Mouse (Mus musculus) intestine, embryonic 16.5 days (tissue): ENCODE data around the gene Zbtb24. TPM values are rescaled to one million over a fixed set of nuclear protein-coding genes. Genes with fewer than 3 reads are reported as not detected.

Experiments
- ATAC-seq: fragments of 200-750 bp; cut with Nextera tagmentation; 2 replicates; pipeline ENCODE4 v1.8.0; 2017; ENCODE audit warnings: moderate TSS enrichment, moderate library complexity
- H3K27ac ChIP-seq: fragments of 300-500 bp; sonication (generic); 2 replicates; pipeline ENCODE4 v1.5.1; 2014; ENCODE audit warnings: mild to moderate bottlenecking, low read length
- H3K27me3 ChIP-seq: fragments of 300-500 bp; sonication (generic); replicated peaks from 2 replicates; pipeline ENCODE4 v1.6.1; 2014; ENCODE audit warnings: low read length, control low read depth, mixed read lengths; ENCODE audit not compliant: control insufficient read depth, insufficient read depth
- H3K36me3 ChIP-seq: fragments of 300-500 bp; sonication (generic); 2 replicates; pipeline ENCODE4 v1.6.1; 2014; ENCODE audit warnings: low read length, control low read depth; ENCODE audit not compliant: control insufficient read depth, insufficient read depth
- H3K4me1 ChIP-seq: fragments of 300-500 bp; sonication (generic); 2 replicates; pipeline ENCODE4 v1.6.1; 2014; ENCODE audit warnings: low read length, control low read depth, mixed read lengths; ENCODE audit not compliant: control insufficient read depth, insufficient read depth
- H3K4me2 ChIP-seq: fragments of 300-500 bp; sonication (generic); 2 replicates; pipeline ENCODE4 v1.6.1; 2014; ENCODE audit warnings: low read depth, low read length, control low read depth
- H3K4me3 ChIP-seq: fragments of 300-500 bp; sonication (generic); 2 replicates; pipeline ENCODE4 v1.5.1; 2014; ENCODE audit warnings: mild to moderate bottlenecking, low read length
- H3K9ac ChIP-seq: fragments of 300-500 bp; sonication (generic); 2 replicates; pipeline ENCODE4 v1.6.1; 2014; ENCODE audit warnings: low read depth, low read length
- H3K9me3 ChIP-seq: fragments of 300-500 bp; sonication (generic); 2 replicates; pipeline ENCODE4 v1.6.1; 2016; ENCODE audit warnings: low read length, control low read depth; ENCODE audit not compliant: control insufficient read depth
- WGBS: fragments of 180-500 bp; shearing (Covaris S2); extraction: QIAGEN DNeasy Blood & Tissue Kit; methylation state at CpG from one replicate; pipeline ENCODE4 v1.1.7; 2014; 5-methylcytosine and 5-hydroxymethylcytosine counted together
- polyA plus RNA-seq: library from polyadenylated mRNA; unstranded; fragments of >200 nt; fragmentation: Nextera tagmentation; extraction: Ambion mirVana; gene quantifications from 2 replicates; pipeline ENCODE4 v1.2.1, GENCODE M21; 2015

The Zbtb24 gene
- polyA plus RNA-seq, 1 experiment from 2014 or later: 15.4 TPM

- no peak for ATAC-seq
- 64% methylated on average over 1 of the region's 1 CpGs for WGBS
- peak overlapping the region; percentile 71 for H3K27ac ChIP-seq
- no peak overlapping the region for H3K4me3 ChIP-seq
- H3K4me2 ChIP-seq: no peak overlapping the region
- H3K27me3 ChIP-seq: no peaks in the 10 kb centered on the region
- peak overlapping the region; percentile 27; the same call in 1 of the 2 replicates for H3K9ac ChIP-seq
- no peaks in the 10 kb centered on the region for H3K9me3 ChIP-seq
- H3K4me1 ChIP-seq: peaks cover 38% of the 10 kb centered on the region
- H3K36me3 ChIP-seq: no peaks in the 10 kb centered on the region
These were observed 24.8 kb downstream of the Zbtb24 start for GRCm38 (mm10) chr10:41474981-41475391.

GRCm38 (mm10) chr10:41476171-41477017 lies 26.2 kb downstream of the Zbtb24 start, which contains the start of gene Mical1:
Gene Mical1, plus strand, starts transcription at chr10:41476314.
- Histone ChIP-seq H3K4me1 (peaks cover 32% of the 10 kb centered on the region), H3K4me2 (peak within 1 kb of the TSS; percentile 88), H3K9ac (peak within 1 kb of the TSS; percentile 69), H3K9me3 (no peaks in the 10 kb centered on the region), H3K4me3 (peak within 1 kb of the TSS; percentile 57), H3K27ac (peak within 1 kb of the TSS; percentile 86), H3K36me3 (no peaks in the 10 kb centered on the region; the same call in 1 of the 2 replicates), H3K27me3 (no peaks in the 10 kb centered on the region)
- WGBS: under 1% methylated on average over 35 of the region's 35 CpGs
- peak; percentile 63 for ATAC-seq

GRCm38 (mm10) chr10:41477018-41477277 lies 26.8 kb downstream of the Zbtb24 start:
- Histone ChIP-seq H3K4me1 (peaks cover 32% of the 10 kb centered on the region), H3K27me3 (no peaks in the 10 kb centered on the region), H3K9ac (peak overlapping the region; percentile 69), H3K27ac (peak overlapping the region; percentile 86), H3K4me2 (peak overlapping the region; percentile 88), H3K36me3 (no peaks in the 10 kb centered on the region; the same call in 1 of the 2 replicates), H3K9me3 (no peaks in the 10 kb centered on the region), H3K4me3 (peak overlapping the region; percentile 57)
- 1% methylated on average over 9 of the region's 9 CpGs for WGBS
- ATAC-seq: 0 out of 2 replicates have a peak, but pooled peaks have one; percentile 1

- H3K4me2 ChIP-seq: peak overlapping the region; percentile 88
- H3K27me3 ChIP-seq: no peaks in the 10 kb centered on the region
- WGBS: 5% methylated on average over 20 of the region's 20 CpGs
- peak overlapping the region; percentile 69 for H3K9ac ChIP-seq
- no peaks in the 10 kb centered on the region for H3K9me3 ChIP-seq
- ATAC-seq: peak; percentile 67
- H3K4me1 ChIP-seq: peaks cover 32% of the 10 kb centered on the region
- peak overlapping the region; percentile 57 for H3K4me3 ChIP-seq
- H3K36me3 ChIP-seq: peaks cover 3% of the 10 kb centered on the region; the same call in 1 of the 2 replicates
- H3K27ac ChIP-seq: peak overlapping the region; percentile 86
These were observed 27.3 kb downstream of the Zbtb24 start for GRCm38 (mm10) chr10:41477278-41478181.

GRCm38 (mm10) chr10:41479961-41480360 lies 29.8 kb downstream of the Zbtb24 start:
- Histone ChIP-seq H3K9me3 (no peaks in the 10 kb centered on the region), H3K27ac (no peak overlapping the region), H3K4me1 (peaks cover 23% of the 10 kb centered on the region), H3K36me3 (peaks cover 3% of the 10 kb centered on the region), H3K27me3 (no peaks in the 10 kb centered on the region), H3K9ac (no peak overlapping the region), H3K4me3 (no peak overlapping the region), H3K4me2 (no peak overlapping the region)
- 86% methylated on average over 3 of the region's 3 CpGs for WGBS
- ATAC-seq: no peak

GRCm38 (mm10) chr10:41480938-41481880 lies 31.0 kb downstream of the Zbtb24 start:
- Histone ChIP-seq H3K27ac (no peak overlapping the region), H3K4me2 (no peak overlapping the region), H3K4me3 (no peak overlapping the region), H3K9ac (no peak overlapping the region; the same call in 1 of the 2 replicates), H3K27me3 (no peaks in the 10 kb centered on the region), H3K4me1 (peaks cover 15% of the 10 kb centered on the region), H3K9me3 (no peaks in the 10 kb centered on the region), H3K36me3 (peaks cover 3% of the 10 kb centered on the region)
- ATAC-seq: no peak
- 69% methylated on average over 33 of the region's 33 CpGs for WGBS

- Histone ChIP-seq H3K4me1 (peaks cover 6% of the 10 kb centered on the region), H3K36me3 (peaks cover 14% of the 10 kb centered on the region), H3K4me2 (no peak overlapping the region), H3K9ac (no peak overlapping the region), H3K4me3 (no peak overlapping the region), H3K27ac (no peak overlapping the region), H3K9me3 (no peaks in the 10 kb centered on the region), H3K27me3 (no peaks in the 10 kb centered on the region)
- ATAC-seq: no peak
- 85% methylated on average over 7 of the region's 7 CpGs for WGBS
These were observed 32.3 kb downstream of the Zbtb24 start for GRCm38 (mm10) chr10:41482446-41482845.

GRCm38 (mm10) chr10:41485778-41486177 lies 35.6 kb downstream of the Zbtb24 start:
- Histone ChIP-seq H3K27ac (no peak overlapping the region), H3K9me3 (no peaks in the 10 kb centered on the region), H3K4me2 (no peak overlapping the region), H3K27me3 (no peaks in the 10 kb centered on the region), H3K4me3 (no peak overlapping the region), H3K9ac (no peak overlapping the region), H3K36me3 (peaks cover 14% of the 10 kb centered on the region), H3K4me1 (peaks cover 18% of the 10 kb centered on the region; the same call in 1 of the 2 replicates)
- WGBS: 91% methylated on average over 16 of the region's 16 CpGs
- ATAC-seq: no peak
